22 mouse cellular contexts compared by ENCODE assay signal in genomic region chr1:173355107-173355846, GRCm38 (mm10). TPM values are rescaled to one million over a fixed set of nuclear protein-coding genes. Genes with fewer than 3 reads are reported as not detected.
A peak's percentile ranks its signal among the peaks of the same experiment; 100 is the strongest.
DNase-seq lines count a peak whose midpoint lies in the region; ATAC-seq lines count a peak whose summit lies in the region.
"Had no signal": no experiment of that assay in that cellular context is flagged by ENCODE, and none has a peak within 500 bp of the region (broad histone marks: within the 10 kb centered on the region; RNA-seq: fewer than 3 reads in every experiment).

No protein-coding gene starts in this region.

- ATAC-seq in embryonic facial prominence, embryonic 14.5 days (ENCODE audit: low read depth), result no peak
- peak; percentile 83 for ATAC-seq in erythroblast, adult 5-6 weeks (replicated peaks; ENCODE audit: low FRiP score, poor library complexity, severe bottlenecking)
- ATAC-seq in liver, embryonic 15.5 days (ENCODE audit: insufficient read depth), result peak; percentile 76
- ATAC-seq: forebrain, embryonic 15.5 days; intestine, postnatal 0 days; midbrain, embryonic 16.5 days had no signal

- no peak for DNase-seq in embryonic facial prominence, embryonic 14.5 days (ENCODE audit: low spot score)
- no peak for DNase-seq in embryonic facial prominence, embryonic 10.5 days (ENCODE audit: low spot score)
- DNase-seq in left cerebral cortex, postnatal 14 days (ENCODE audit: low spot score in 2 of 2), result peak; percentile 46 to 73
- no peak for DNase-seq in left cerebral cortex, postnatal 36 days (ENCODE audit: low spot score in 2 of 2)
- no peak for DNase-seq in kidney, postnatal 36 days
- DNase-seq in retina, postnatal 1 day, result no peak
- DNase-seq: adrenal gland, postnatal 14 days; cerebellum, adult 9-10 months; gastrocnemius, postnatal 10 days; heart, postnatal 36 days; right cerebral cortex, postnatal 25 days had no signal

- H3K9ac ChIP-seq in embryonic facial prominence, embryonic 14.5 days (ENCODE audit: low read depth, low read length), result no peak overlapping the region
- H3K9ac ChIP-seq in liver, embryonic 15.5 days, result no peak overlapping the region
- H3K9ac ChIP-seq: embryonic facial prominence, embryonic 15.5 days; forebrain, embryonic 15.5 days; hindbrain, embryonic 15.5 days; limb, embryonic 13.5 days had no signal

- 0 out of 2 replicates have a peak overlapping the region, but pooled peaks have one; percentile 8 for H3K27ac ChIP-seq in embryonic facial prominence, embryonic 14.5 days (replicated peaks; ENCODE audit: low read depth, low read length)
- H3K27ac ChIP-seq in embryonic facial prominence, embryonic 10.5 days (replicated peaks), result no peak overlapping the region
- H3K27ac ChIP-seq in liver, embryonic 15.5 days (replicated peaks), result peak overlapping the region; percentile 83
- H3K27ac ChIP-seq: embryonic facial prominence, embryonic 15.5 days; forebrain, embryonic 15.5 days; heart, embryonic 10.5 days; hindbrain, embryonic 15.5 days; kidney, postnatal 0 days; limb, embryonic 13.5 days had no signal

- no peak overlapping the region for H3K4me2 ChIP-seq in embryonic facial prominence, embryonic 14.5 days (ENCODE audit: low read depth, low read length)
- H3K4me2 ChIP-seq in liver, embryonic 15.5 days, result peak overlapping the region; percentile 47
- H3K4me2 ChIP-seq: embryonic facial prominence, embryonic 15.5 days; forebrain, embryonic 15.5 days; hindbrain, embryonic 15.5 days; limb, embryonic 13.5 days had no signal

- no peaks in the 10 kb centered on the region for H3K36me3 ChIP-seq in embryonic facial prominence, embryonic 14.5 days (ENCODE audit: control insufficient read depth, insufficient read depth, low read length)
- H3K36me3 ChIP-seq in embryonic facial prominence, embryonic 10.5 days (replicated peaks), result no peaks in the 10 kb centered on the region
- no peaks in the 10 kb centered on the region; the same call in 1 of the 2 replicates for H3K36me3 ChIP-seq in liver, embryonic 15.5 days (replicated peaks)
- H3K36me3 ChIP-seq: embryonic facial prominence, embryonic 15.5 days; forebrain, embryonic 15.5 days; heart, embryonic 10.5 days; limb, embryonic 13.5 days had no signal

- no peaks in the 10 kb centered on the region for H3K9me3 ChIP-seq in embryonic facial prominence, embryonic 14.5 days (ENCODE audit: control insufficient read depth, low read length)
- no peaks in the 10 kb centered on the region for H3K9me3 ChIP-seq in embryonic facial prominence, embryonic 10.5 days
- no peaks in the 10 kb centered on the region for H3K9me3 ChIP-seq in liver, embryonic 15.5 days (replicated peaks)
- H3K9me3 ChIP-seq: embryonic facial prominence, embryonic 15.5 days; forebrain, embryonic 15.5 days; heart, embryonic 10.5 days; hindbrain, embryonic 15.5 days; limb, embryonic 13.5 days had no signal

- whole genome bisulfite sequencing in embryonic facial prominence, embryonic 14.5 days, result 72% methylated on average over 7 of the region's 7 CpGs
- 80% methylated on average over 7 of the region's 7 CpGs for WGBS in embryonic facial prominence, embryonic 10.5 days
- 54% methylated on average over 7 of the region's 7 CpGs for WGBS in liver, embryonic 15.5 days (ENCODE audit: insufficient replicate concordance)

- H3K4me3 ChIP-seq in embryonic facial prominence, embryonic 14.5 days (ENCODE audit: low read depth, low read length), result no peak overlapping the region
- no peak overlapping the region for H3K4me3 ChIP-seq in embryonic facial prominence, embryonic 10.5 days
- H3K4me3 ChIP-seq in liver, embryonic 15.5 days (replicated peaks), result no peak overlapping the region
- H3K4me3 ChIP-seq: embryonic facial prominence, embryonic 15.5 days; forebrain, embryonic 15.5 days; heart, embryonic 10.5 days; hindbrain, embryonic 15.5 days; limb, embryonic 13.5 days had no signal

- 0 out of 2 replicates have a peak, but pooled peaks cover 4% of the 10 kb centered on the region for H3K4me1 ChIP-seq in embryonic facial prominence, embryonic 14.5 days (ENCODE audit: control insufficient read depth, insufficient read depth, low read length)
- H3K4me1 ChIP-seq in embryonic facial prominence, embryonic 10.5 days, result peaks cover 23% of the 10 kb centered on the region
- H3K4me1 ChIP-seq in liver, embryonic 15.5 days (replicated peaks), result peaks cover 37% of the 10 kb centered on the region

- intact Hi-C loops in left cerebral cortex, postnatal 14 days (cut with DNase I), result no loop called here
- intact Hi-C loops in left cerebral cortex, postnatal 36 days (cut with DNase I), result no loop called here

- no peaks in the 10 kb centered on the region for H3K27me3 ChIP-seq in embryonic facial prominence, embryonic 14.5 days (replicated peaks; ENCODE audit: control insufficient read depth, insufficient read depth, low read length)
- no peaks in the 10 kb centered on the region for H3K27me3 ChIP-seq in embryonic facial prominence, embryonic 10.5 days (replicated peaks; ENCODE audit: low read depth, poor library complexity, severe bottlenecking)
- no peaks in the 10 kb centered on the region for H3K27me3 ChIP-seq in liver, embryonic 15.5 days
- H3K27me3 ChIP-seq: embryonic facial prominence, embryonic 15.5 days; forebrain, embryonic 15.5 days; hindbrain, embryonic 15.5 days had no signal

RNA-seq across cellular contexts. Expression of gene Aim2, which starts 4.6 kb away (rescaled TPM):
- polyA plus RNA-seq in embryonic facial prominence, embryonic 14.5 days (2014; fragmentation: Nextera tagmentation; extraction: Ambion mirVana), result 0.53 and 1.3 TPM in 2 replicates
- polyA plus RNA-seq in embryonic facial prominence, embryonic 10.5 days (2016; fragmentation: Nextera tagmentation; extraction: Ambion mirVana), result 3.8 and 3.9 TPM in 2 replicates
- total RNA-seq in left cerebral cortex, postnatal 14 days (2021), result 1 to 10 TPM; 2.4 to 2.7 TPM
- total RNA-seq in left cerebral cortex, postnatal 36 days (2021), result 1 to 10 TPM; 1.3 to 2.5 TPM
- total RNA-seq in erythroblast, adult 5-6 weeks (2015; ENCODE audit: low replicate concordance), result 20.5 and 27.7 TPM in 2 replicates
- 45.9 and 55.4 TPM in 2 replicates for total RNA-seq in erythroblast, adult 5-6 weeks (2017; ENCODE audit: low replicate concordance)
- polyA plus RNA-seq in liver, embryonic 15.5 days (2015; fragmentation: Nextera tagmentation; extraction: Ambion mirVana), result 3.3 and 4.2 TPM in 2 replicates

RNA-seq across cellular contexts. Expression of gene Cadm3, which starts 12.2 kb away (rescaled TPM):
- 11.6 and 12.3 TPM in 2 replicates for polyA plus RNA-seq in embryonic facial prominence, embryonic 14.5 days (2014; fragmentation: Nextera tagmentation; extraction: Ambion mirVana)
- 1.6 and 2.0 TPM in 2 replicates for polyA plus RNA-seq in embryonic facial prominence, embryonic 10.5 days (2016; fragmentation: Nextera tagmentation; extraction: Ambion mirVana)
- 100 to 1,000 TPM; 482 to 514 TPM for total RNA-seq in left cerebral cortex, postnatal 14 days (2021)
- total RNA-seq in left cerebral cortex, postnatal 36 days (2021), result 100 to 1,000 TPM; 437 to 444 TPM
- total RNA-seq in erythroblast, adult 5-6 weeks (2015; ENCODE audit: low replicate concordance), result 4.8 TPM in 1 of 2 replicates, not detected in the other
- total RNA-seq in erythroblast, adult 5-6 weeks (2017; ENCODE audit: low replicate concordance), result 1.4 and 5.4 TPM in 2 replicates
- 1.7 and 2.0 TPM in 2 replicates for polyA plus RNA-seq in liver, embryonic 15.5 days (2015; fragmentation: Nextera tagmentation; extraction: Ambion mirVana)
- total RNA-seq: megakaryocyte-erythroid progenitor cell, adult 5-6 weeks had no signal

RNA-seq across cellular contexts. Expression of gene Ackr1, which starts 21.7 kb away (rescaled TPM):
- polyA plus RNA-seq in embryonic facial prominence, embryonic 14.5 days (2014; fragmentation: Nextera tagmentation; extraction: Ambion mirVana), result 1.6 and 3.9 TPM in 2 replicates
- polyA plus RNA-seq in embryonic facial prominence, embryonic 10.5 days (2016; fragmentation: Nextera tagmentation; extraction: Ambion mirVana), result 1.2 and 1.6 TPM in 2 replicates
- total RNA-seq in left cerebral cortex, postnatal 14 days (2021), result 100 to 1,000 TPM; 116 to 127 TPM
- 10 to 100 TPM; 83.5 to 94.7 TPM for total RNA-seq in left cerebral cortex, postnatal 36 days (2021)
- total RNA-seq in erythroblast, adult 5-6 weeks (2015; ENCODE audit: low replicate concordance), result 67.1 and 89.7 TPM in 2 replicates
- 43.2 and 60.3 TPM in 2 replicates for total RNA-seq in erythroblast, adult 5-6 weeks (2017; ENCODE audit: low replicate concordance)
- 74.7 and 83.3 TPM in 2 replicates for polyA plus RNA-seq in liver, embryonic 15.5 days (2015; fragmentation: Nextera tagmentation; extraction: Ambion mirVana)

Comparison
In these comparisons a context has a peak if more than half of its experiments do, and no peak if none do; other contexts are left out.
1. DNase-seq: peak in left cerebral cortex, postnatal 14 days (2 of 2); none in embryonic facial prominence, embryonic 14.5 days (single experiment), embryonic facial prominence, embryonic 10.5 days (single experiment), left cerebral cortex, postnatal 36 days (0 of 2), kidney, postnatal 36 days (0 of 2) and retina, postnatal 1 day (single experiment).
2. RNA of gene Aim2, which starts 4.6 kb away (total RNA-seq): 20.5 to 55.4 TPM in erythroblast, adult 5-6 weeks; 2.4 to 2.7 TPM in left cerebral cortex, postnatal 14 days and 1.3 to 2.5 TPM in left cerebral cortex, postnatal 36 days; every median in the first group is over 4 times any median in the second.
3. RNA of gene Cadm3, which starts 12.2 kb away (total RNA-seq): 482 to 514 TPM in left cerebral cortex, postnatal 14 days and 437 to 444 TPM in left cerebral cortex, postnatal 36 days; 1.4 to 5.4 TPM in erythroblast, adult 5-6 weeks; every median in the first group is over 10 times any median in the second.